Mouse (Mus musculus) v-Abl transformed pro-B cells (cell line): ENCODE results near the gene Plekha4.
"Not testable (repeated sequence)": the region's sequence is repeated elsewhere in the genome, so short reads cannot be mapped to it uniquely, and the experiment has no call there.

Experiments
- in situ Hi-C, 2 experiments: fragments of 400-800 bp; cut with MboI; formaldehyde crosslinking; loops; one replicate each; pipeline ENCODE4 v1.15.1; 2025; ENCODE audit not compliant: unreplicated experiment in 2 of 2

The Plekha4 gene

DNA sequence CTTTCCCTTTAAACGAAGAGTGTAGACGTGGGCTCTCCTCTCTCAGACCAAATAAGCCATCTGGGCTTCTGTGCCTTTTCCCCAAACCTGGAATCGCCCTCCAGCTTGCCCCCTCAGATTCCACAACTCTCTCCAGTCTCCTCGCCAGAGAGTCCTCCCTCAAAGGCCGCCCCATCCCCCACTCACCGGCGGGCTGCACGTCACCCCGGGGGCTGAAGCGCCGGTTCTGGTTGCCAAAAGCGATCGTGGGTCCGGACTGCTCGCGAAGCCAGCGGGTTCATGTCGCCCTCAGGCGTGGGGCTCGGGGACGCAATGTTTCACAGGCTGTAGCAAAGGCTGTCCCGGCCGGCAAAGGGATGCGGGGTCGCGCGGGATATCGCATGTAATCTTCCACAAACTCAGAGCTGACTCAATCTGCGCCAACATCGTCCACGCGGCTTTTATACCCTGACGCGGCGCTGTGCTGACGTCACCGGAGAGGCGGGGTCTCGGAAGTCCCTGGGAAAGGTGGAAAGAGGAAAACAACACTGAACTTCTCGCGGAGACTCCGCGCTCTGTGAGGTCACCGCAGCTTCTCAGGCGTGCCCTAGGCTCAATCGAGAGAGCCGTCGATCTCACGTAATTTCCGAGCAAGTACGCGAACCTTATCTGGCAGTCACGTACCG lies at the start of gene Plekha4, which contains the start of gene Ppp1r15a:
Plekha4 (plus strand) TSS at position 522 of the 665 bp plus-strand sequence.
Ppp1r15a (minus strand) TSS at position 460 of the 665 bp plus-strand sequence.
- in situ Hi-C loops, result loop anchor here in 1 of 2 experiments (5.0 kb wide), 1 partner anchor 49 kb away; no protein-coding TSS in a partner anchor

- in situ Hi-C loops, result loop anchor here (5.0 kb wide), 3 partner anchors 41 to 86 kb away; partner anchors contain the start of genes Plekha4 (in 1 of the 2) and Ppp1r15a (in 1 of the 2)
Measured at GRCm38 (mm10) chr7:45476453-45476852, 49.7 kb upstream of the Plekha4 start.

DNA sequence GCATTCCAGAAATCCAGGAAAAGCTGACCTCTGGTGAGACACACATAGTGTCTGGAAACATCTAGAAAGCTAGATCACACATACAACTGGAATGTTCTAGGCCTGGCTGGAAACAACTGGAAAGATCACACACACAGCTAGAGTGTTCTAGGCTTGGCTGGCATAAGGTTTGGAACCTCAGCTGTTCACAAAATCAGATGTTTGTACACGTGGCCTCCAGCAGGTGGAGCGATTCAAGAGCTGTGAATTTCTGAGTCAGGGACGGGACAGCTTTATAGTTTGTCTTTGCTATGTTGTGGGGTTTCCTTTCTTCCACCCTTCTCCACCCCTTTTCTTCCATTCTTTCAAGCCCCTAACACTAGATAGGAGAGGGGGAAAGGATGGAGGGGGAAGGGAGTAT lies 49.1 kb upstream of the Plekha4 start:
- in situ Hi-C loops, result loop anchor here (5.0 kb wide), 3 partner anchors 40 to 85 kb away; partner anchors contain the start of genes Plekha4 (in 1 of the 2) and Ppp1r15a (in 1 of the 2)

DNA sequence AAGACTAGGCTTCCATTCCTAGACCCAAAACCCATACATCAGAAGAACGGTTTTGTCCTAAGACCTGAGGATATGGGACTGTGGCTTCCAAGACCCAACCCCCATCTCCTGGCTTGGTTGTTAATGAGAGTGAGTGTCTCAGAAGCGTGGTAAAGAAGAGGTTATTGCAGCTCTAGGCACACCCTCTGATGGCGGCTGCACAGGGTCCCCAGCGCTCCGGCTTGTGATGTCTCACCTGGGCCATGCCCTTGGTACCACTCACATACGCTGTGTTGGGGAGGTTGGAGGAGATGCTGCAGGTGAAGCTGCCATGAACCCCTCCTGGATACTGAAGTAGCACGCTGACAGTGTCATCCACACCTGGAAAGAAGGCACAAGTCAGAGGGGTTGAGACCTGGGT lies 47.4 kb upstream of the Plekha4 start:
- in situ Hi-C loops, result loop anchor here (5.0 kb wide), 3 partner anchors 39 to 84 kb away; partner anchors contain the start of genes Plekha4 (in 1 of the 2) and Ppp1r15a (in 1 of the 2)

DNA sequence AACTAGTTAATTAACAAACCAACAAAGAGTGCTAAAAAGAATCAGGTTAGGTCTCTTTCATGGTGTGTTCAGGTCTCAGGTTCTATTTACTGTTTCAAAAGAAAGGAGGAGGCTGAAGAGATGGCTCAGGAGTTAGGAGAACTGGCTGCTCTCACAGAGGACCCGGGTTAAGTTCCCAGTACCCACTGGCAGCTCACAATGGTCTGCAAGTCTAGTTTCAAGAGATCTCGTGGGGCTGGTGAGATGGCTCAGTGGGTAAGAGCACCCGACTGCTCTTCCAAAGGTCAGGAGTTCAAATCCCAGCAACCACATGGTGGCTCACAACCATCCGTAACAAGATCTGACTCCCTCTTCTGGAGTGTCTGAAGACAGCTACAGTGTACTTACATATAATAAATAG lies 45.8 kb upstream of the Plekha4 start:
- in situ Hi-C loops, result not testable (repeated sequence)

GRCm38 (mm10) chr7:45481374-45481927 lies 44.7 kb upstream of the Plekha4 start, which contains the start of gene Tulp2:
Tulp2 (plus strand) TSS chr7:45481877.
- in situ Hi-C loops, result no loop called here

DNA sequence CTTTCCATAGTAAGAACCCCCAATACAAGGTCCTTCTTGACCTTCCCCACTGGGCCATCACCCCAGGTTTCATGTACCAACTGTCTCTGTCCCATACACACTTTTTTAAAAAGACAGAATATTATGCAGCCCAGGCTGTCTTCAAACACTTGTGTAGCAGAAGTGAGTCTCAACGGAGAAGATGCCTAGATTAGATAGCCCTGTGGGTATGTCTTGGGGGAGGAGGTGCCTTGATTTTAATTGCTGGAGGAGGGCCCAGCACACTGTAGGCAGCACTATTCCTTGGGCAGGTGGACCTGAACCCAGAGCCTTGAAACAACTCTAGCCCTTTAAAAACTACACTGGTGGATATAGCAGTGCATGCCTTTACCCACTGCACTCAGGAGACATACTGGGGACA lies 44.0 kb upstream of the Plekha4 start:
- in situ Hi-C loops, result no loop called here

DNA sequence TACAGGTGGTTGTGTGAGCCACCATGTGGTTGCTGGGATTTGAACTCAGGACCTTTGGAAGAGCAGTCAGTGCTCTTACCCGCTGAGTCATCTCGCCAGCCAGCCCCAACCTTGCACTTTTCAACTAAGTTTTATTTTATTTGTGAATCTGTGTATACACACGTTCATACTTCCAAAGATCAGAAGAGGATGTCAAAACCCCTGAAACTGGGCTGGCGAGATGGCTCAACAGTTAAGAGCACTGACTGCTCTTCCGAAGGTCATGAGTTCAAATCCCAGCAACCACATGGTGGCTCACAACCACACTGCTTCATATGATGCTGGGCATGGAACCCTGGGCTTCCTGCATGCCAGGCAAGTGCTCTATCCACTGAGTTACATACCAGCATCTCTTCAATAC lies 41.1 kb upstream of the Plekha4 start:
- in situ Hi-C loops, result not testable (repeated sequence)

DNA sequence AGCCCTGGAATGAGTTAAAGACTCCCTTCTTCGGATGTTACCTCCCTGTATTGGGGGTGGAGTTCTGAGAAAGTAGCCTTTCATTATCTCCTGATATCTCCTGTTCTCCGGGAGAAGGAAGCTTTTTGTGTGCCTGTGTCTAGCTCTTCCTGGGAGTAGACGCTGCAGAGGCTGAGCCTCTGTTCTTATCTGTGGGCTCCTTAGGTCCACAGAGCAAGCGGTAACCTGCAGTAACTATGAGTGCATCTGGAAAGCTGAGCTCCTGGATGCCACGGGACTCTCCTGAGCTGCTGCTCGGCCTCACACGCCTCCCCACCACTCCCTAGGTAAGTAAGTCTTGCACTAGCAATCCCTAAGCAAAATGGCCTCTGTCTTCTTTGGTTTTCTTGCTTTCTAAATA lies 40.0 kb upstream of the Plekha4 start:
- in situ Hi-C loops, result no loop called here

GRCm38 (mm10) chr7:45486761-45487415 lies 39.2 kb upstream of the Plekha4 start, which contains the start of gene Gm45808:
Gm45808 (minus strand) TSS chr7:45486811.
- in situ Hi-C loops, result no loop called here

- in situ Hi-C loops, result no loop called here
Measured at GRCm38 (mm10) chr7:45487861-45488292, 38.3 kb upstream of the Plekha4 start.

GRCm38 (mm10) chr7:45488293-45489204 lies 37.6 kb upstream of the Plekha4 start, which contains the start of gene Dhdh:
Dhdh (minus strand) TSS chr7:45488805.
- in situ Hi-C loops, result no loop called here

GRCm38 (mm10) chr7:45489578-45489977 lies 36.6 kb upstream of the Plekha4 start:
- in situ Hi-C loops, result no loop called here

- in situ Hi-C loops, result no loop called here
Measured at GRCm38 (mm10) chr7:45490822-45491221, 35.3 kb upstream of the Plekha4 start.

DNA sequence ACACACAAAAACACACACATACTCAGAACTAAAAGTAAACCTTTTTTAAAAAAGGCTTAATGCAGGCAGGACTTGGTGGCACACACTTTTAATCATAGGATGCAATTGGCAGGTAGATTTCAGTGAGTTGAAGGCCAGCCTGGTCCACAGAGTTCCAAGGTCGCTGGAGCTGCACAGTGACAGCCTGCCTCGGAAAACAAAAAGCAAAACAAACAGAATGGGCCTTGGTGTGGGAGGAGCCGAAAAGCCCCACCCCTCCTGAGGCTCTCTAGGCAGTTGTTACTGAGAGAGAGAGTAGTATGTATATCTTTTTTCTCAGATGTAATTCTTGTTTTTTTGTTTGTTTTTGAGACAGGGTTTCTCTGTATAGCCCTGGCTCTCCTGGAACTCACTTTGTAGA lies 34.9 kb upstream of the Plekha4 start:
- in situ Hi-C loops, result no loop called here

DNA sequence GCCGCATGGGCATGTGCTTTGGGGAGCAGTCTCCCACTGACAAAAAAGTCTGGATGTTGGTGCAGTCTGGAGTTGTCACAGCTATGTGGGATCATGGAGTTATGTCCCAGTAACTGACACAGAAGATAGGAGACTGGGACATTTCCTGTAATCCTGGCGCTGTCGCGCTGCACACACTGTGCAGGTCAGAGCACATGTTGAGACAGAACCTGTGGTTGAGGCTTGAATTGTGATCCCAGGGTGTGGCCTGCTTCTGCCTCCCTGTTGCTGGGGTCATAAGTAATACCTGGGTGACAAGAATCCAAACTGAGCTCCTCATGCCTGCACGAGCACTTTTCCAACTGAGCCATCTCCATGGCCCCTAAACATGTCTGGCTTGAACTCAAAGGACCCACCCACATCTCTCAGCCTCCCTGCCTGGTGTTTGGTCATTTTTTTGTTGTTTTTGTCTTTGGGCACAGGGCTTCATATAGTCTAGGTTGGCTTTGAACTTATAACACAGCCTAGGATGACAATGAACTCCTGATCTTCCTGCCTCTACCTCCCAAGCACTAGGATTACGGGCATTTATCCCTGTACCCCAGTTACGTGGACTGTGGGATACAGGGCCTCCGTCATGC lies 33.8 kb upstream of the Plekha4 start:
- in situ Hi-C loops, result no loop called here

DNA sequence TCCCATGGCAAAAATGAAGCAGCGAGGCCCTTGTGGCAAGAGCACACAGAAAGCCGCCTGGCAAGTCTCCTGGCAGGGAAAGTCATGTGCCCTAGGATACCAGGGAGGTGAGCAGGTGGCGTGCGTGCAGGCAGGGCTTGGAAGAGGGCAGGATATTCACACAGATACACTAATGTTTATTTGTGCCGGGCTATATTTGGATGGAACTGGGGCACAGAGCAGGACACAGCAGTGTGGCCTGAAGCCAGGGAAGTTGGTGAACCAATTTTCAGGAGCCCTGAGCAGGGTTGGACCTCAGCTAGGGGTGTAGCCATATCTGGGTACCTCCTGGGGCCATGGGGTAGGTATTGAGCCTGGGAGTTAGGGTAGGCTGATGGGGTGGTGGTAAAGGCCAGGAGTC lies 33.2 kb upstream of the Plekha4 start:
- in situ Hi-C loops, result no loop called here

GRCm38 (mm10) chr7:45494548-45494947 lies 31.6 kb upstream of the Plekha4 start:
- in situ Hi-C loops, result no loop called here

- in situ Hi-C loops, result no loop called here
Measured at GRCm38 (mm10) chr7:45498427-45498826, 27.7 kb upstream of the Plekha4 start.

DNA sequence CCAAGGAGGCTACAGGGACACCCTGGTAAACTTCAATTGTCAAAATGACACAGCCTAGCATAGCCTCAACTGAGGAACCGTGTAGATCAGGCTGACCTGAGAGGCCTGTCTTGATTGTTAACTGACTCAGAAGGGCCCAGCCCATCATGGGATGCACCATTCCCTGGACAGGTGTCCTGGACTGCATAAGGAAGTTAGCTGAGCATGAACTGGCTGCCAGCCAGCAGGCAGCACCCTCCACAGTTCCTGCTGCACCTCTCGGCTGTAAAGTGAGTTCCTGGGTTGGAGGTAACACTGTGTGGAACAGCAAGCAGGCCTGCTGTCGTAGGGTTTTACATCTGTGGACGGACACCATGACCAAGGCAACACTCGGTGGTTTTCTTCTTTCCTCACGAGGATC lies 18.5 kb upstream of the Plekha4 start:
- in situ Hi-C loops, result loop anchor here in 1 of 2 experiments (25.0 kb wide), 1 partner anchor 1330 kb away; the partner anchor contains the start of gene Ldha
